Mouse (Mus musculus): Measurements from ENCODE around the gene Hoxd10. TPM values are rescaled to one million over a fixed set of nuclear protein-coding genes. Genes with fewer than 3 reads are reported as not detected.

The Hoxd10 gene
- total and polyA plus RNA-seq, 2 experiments: not detected

GRCm38 (mm10) chr2:74741979-74742277, 50.2 kb downstream of the Hoxd10 start:
- peaks cover 42% of the 10 kb centered on the region for H3K27me3 ChIP-seq (ENCODE audit: control insufficient read depth, insufficient read depth, low read length)

More at GRCm38 (mm10) chr2:74741979-74742277, 50.2 kb downstream of the Hoxd10 start:
- DNase-seq (ENCODE audit: extremely low read depth, low read depth, low spot score): no peak
- Histone ChIP-seq H3K36me3 (ENCODE audit: control insufficient read depth, insufficient read depth, low read length) (no peaks in the 10 kb centered on the region), H3K9ac (ENCODE audit: low read depth, low read length) (no peak overlapping the region), H3K27ac (replicated peaks; ENCODE audit: insufficient read depth, low read depth, low read length) (no peak overlapping the region), H3K4me1 (ENCODE audit: control insufficient read depth, insufficient read depth, low read length) (no peaks in the 10 kb centered on the region), H3K79me2 (ENCODE audit: control insufficient read depth, insufficient read depth, low read length) (no peaks in the 10 kb centered on the region), H3K4me3 (ENCODE audit: insufficient read depth, low read depth, low read length) (no peak overlapping the region)
- TF ChIP-seq POLR2A (IDR thresholded peaks at IDR 0.05; ENCODE audit: extremely low read depth, insufficient read depth, low read length) (no peak), CTCF (IDR thresholded peaks at IDR 0.05; ENCODE audit: low read depth, low read length) (no peak)

Other genes starting within 250 kb of the Hoxd10 start
- gene Lnpk, start 112.5 kb upstream of the Hoxd10 start, total RNA-seq (2014; rRNA removed): 6.4 and 8.3 TPM in 2 replicates
- 1.8 and 1.9 TPM in 2 replicates for gene Lnpk, start 112.5 kb upstream of the Hoxd10 start, polyA plus RNA-seq (2012; rRNA removed)
- not detected in 2 replicates for gene Evx2, start 32.4 kb upstream of the Hoxd10 start, total RNA-seq (2014; rRNA removed)
- gene Evx2, start 32.4 kb upstream of the Hoxd10 start, polyA plus RNA-seq (2012; rRNA removed): not detected in 2 replicates
- gene Hoxd13, start 23.6 kb upstream of the Hoxd10 start, total RNA-seq (2014; rRNA removed): not detected in 2 replicates
- gene Hoxd13, start 23.6 kb upstream of the Hoxd10 start, polyA plus RNA-seq (2012; rRNA removed): not detected in 2 replicates
- gene Hoxd12, start 16.9 kb upstream of the Hoxd10 start, total RNA-seq (2014; rRNA removed): not detected in 2 replicates
- not detected in 2 replicates for gene Hoxd12, start 16.9 kb upstream of the Hoxd10 start, polyA plus RNA-seq (2012; rRNA removed)
- gene Hoxd11, start 12.4 kb upstream of the Hoxd10 start, total RNA-seq (2014; rRNA removed): not detected in 2 replicates
- not detected in 2 replicates for gene Hoxd11, start 12.4 kb upstream of the Hoxd10 start, polyA plus RNA-seq (2012; rRNA removed)
- gene Hoxd9, start 5.8 kb downstream of the Hoxd10 start, total RNA-seq (2014; rRNA removed): not detected in 2 replicates
- not detected in 2 replicates for gene Hoxd9, start 5.8 kb downstream of the Hoxd10 start, polyA plus RNA-seq (2012; rRNA removed)
- gene Hoxd8, start 12.7 kb downstream of the Hoxd10 start, total RNA-seq (2014; rRNA removed): 0.07 TPM in 1 of 2 replicates, not detected in the other
- 0.06 TPM in 1 of 2 replicates, not detected in the other for gene Hoxd8, start 12.7 kb downstream of the Hoxd10 start, polyA plus RNA-seq (2012; rRNA removed)
- gene Hoxd3, start 20.0 kb downstream of the Hoxd10 start, total RNA-seq (2014; rRNA removed): not detected in 2 replicates
- gene Hoxd3, start 20.0 kb downstream of the Hoxd10 start, polyA plus RNA-seq (2012; rRNA removed): not detected in 2 replicates
- gene Hoxd4, start 20.0 kb downstream of the Hoxd10 start, total RNA-seq (2014; rRNA removed): 0.09 and 0.13 TPM in 2 replicates
- gene Hoxd4, start 20.0 kb downstream of the Hoxd10 start, polyA plus RNA-seq (2012; rRNA removed): 0.05 TPM in 1 of 2 replicates, not detected in the other
- not detected in 2 replicates for gene Gm28230, start 34.8 kb downstream of the Hoxd10 start, total RNA-seq (2014; rRNA removed)
- gene Gm28230, start 34.8 kb downstream of the Hoxd10 start, polyA plus RNA-seq (2012; rRNA removed): not detected in 2 replicates
- not detected in 2 replicates for gene Hoxd1, start 71.1 kb downstream of the Hoxd10 start, total RNA-seq (2014; rRNA removed)
- not detected in 2 replicates for gene Hoxd1, start 71.1 kb downstream of the Hoxd10 start, polyA plus RNA-seq (2012; rRNA removed)
- gene Mtx2, start 133.9 kb downstream of the Hoxd10 start, total RNA-seq (2014; rRNA removed): 51.7 and 66.2 TPM in 2 replicates
- gene Mtx2, start 133.9 kb downstream of the Hoxd10 start, polyA plus RNA-seq (2012; rRNA removed): 43.0 and 52.1 TPM in 2 replicates